Mouse (Mus musculus): ENCODE measurements around the gene Gm45521.
"Not testable (repeated sequence)": the region's sequence is repeated elsewhere in the genome, so short reads cannot be mapped to it uniquely, and the experiment has no call there.

The Gm45521 gene

GRCm38 (mm10) chr14:8000831-8001685 lies 44.0 kb downstream of the Gm45521 start:
- DNase-seq, result no peak

GRCm38 (mm10) chr14:8002432-8003092 lies 45.5 kb downstream of the Gm45521 start, which contains the start of gene Abhd6:
TSS of gene Abhd6 (plus strand) at chr14:8002902.
- peak; percentile 88 for DNase-seq

- DNase-seq, result peak; percentile 79
Observed at GRCm38 (mm10) chr14:8003093-8003670, 46.1 kb downstream of the Gm45521 start.

- DNase-seq, result no peak
Observed at GRCm38 (mm10) chr14:8003727-8004670, 46.9 kb downstream of the Gm45521 start.

- DNase-seq, result not testable (repeated sequence)
Observed at GRCm38 (mm10) chr14:8006061-8006460, 49.0 kb downstream of the Gm45521 start.

GRCm38 (mm10) chr14:8007084-8007483 lies 50.0 kb downstream of the Gm45521 start:
- no peak for DNase-seq

- DNase-seq, result no peak
Observed at GRCm38 (mm10) chr14:8007486-8007885, 50.4 kb downstream of the Gm45521 start.

GRCm38 (mm10) chr14:8007923-8008322 lies 50.8 kb downstream of the Gm45521 start:
- DNase-seq, result peak; percentile 15

Measured in right cerebral cortex, postnatal 14 days (tissue).